Mouse (Mus musculus): ENCODE data around the gene Tulp2. TPM values are rescaled to one million over a fixed set of nuclear protein-coding genes. Genes with fewer than 3 reads are reported as not detected.

Tulp2 gene
- not detected in 2 replicates for polyA plus RNA-seq (2012; ENCODE audit: insufficient read depth, insufficient read length, missing spikeins)

- no peaks in the 10 kb centered on the region for H3K4me1 ChIP-seq (ENCODE audit: control insufficient read depth, insufficient read depth, low read length)
- TF ChIP-seq POLR2A (IDR thresholded peaks at IDR 0.05; ENCODE audit: borderline replicate concordance, low read depth, low read length) = no peak
- TF ChIP-seq CTCF (IDR thresholded peaks at IDR 0.05; ENCODE audit: low read depth, low read length) = no peak
- no peak within 1 kb of the TSS for H3K4me3 ChIP-seq (ENCODE audit: insufficient read depth, low read length)
- no peak within 1 kb of the TSS for H3K27ac ChIP-seq (ENCODE audit: insufficient read depth, low read depth, low read length)
Measured at GRCm38 (mm10) chr7:45481374-45481927, at the start of gene Tulp2. TSS of gene Tulp2 (plus strand) at chr7:45481877.

DNA sequence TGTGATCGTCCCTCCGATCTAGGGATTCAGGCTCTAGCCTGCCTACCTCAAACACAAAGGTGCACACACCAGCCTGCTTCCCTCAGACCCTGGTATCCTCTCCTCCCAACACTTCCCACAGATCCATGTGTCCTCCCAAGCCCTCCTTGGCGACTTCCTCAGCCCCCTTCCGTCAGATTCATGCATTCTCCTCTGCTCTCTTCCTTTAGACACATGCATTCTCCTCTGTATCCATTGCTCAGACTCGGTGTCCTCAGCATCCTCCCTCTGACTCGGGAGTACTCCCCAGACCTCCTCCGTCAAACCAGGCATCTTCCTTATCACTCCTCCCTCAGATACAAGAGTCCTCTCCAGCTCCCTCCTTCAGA is 47.9 kb upstream of the Tulp2 start:
- Histone ChIP-seq H3K4me1 (ENCODE audit: control insufficient read depth, insufficient read depth, low read length) (peaks cover 20% of the 10 kb centered on the region), H3K4me3 (ENCODE audit: insufficient read depth, low read length) (peak overlapping the region; percentile 72), H3K27ac (ENCODE audit: insufficient read depth, low read depth, low read length) (peak overlapping the region; percentile 19)
- TF ChIP-seq CTCF (IDR thresholded peaks at IDR 0.05; ENCODE audit: low read depth, low read length) = no peak
- TF ChIP-seq POLR2A (IDR thresholded peaks at IDR 0.05; ENCODE audit: borderline replicate concordance, low read depth, low read length) = no peak

- TF ChIP-seq POLR2A (IDR thresholded peaks at IDR 0.05; ENCODE audit: borderline replicate concordance, low read depth, low read length) (no peak), CTCF (IDR thresholded peaks at IDR 0.05; ENCODE audit: low read depth, low read length) (peak; percentile 51)
- H3K4me1 ChIP-seq (ENCODE audit: control insufficient read depth, insufficient read depth, low read length) = peaks cover 20% of the 10 kb centered on the region
Measured at GRCm38 (mm10) chr7:45434203-45435015, 47.3 kb upstream of the Tulp2 start, which contains the start of gene Gys1. TSS of gene Gys1 (plus strand) at chr7:45434844.

GRCm38 (mm10) chr7:45435038-45435437 is 46.6 kb upstream of the Tulp2 start:
- no peak for TF ChIP-seq CTCF (IDR thresholded peaks at IDR 0.05; ENCODE audit: low read depth, low read length)
- no peak for TF ChIP-seq POLR2A (IDR thresholded peaks at IDR 0.05; ENCODE audit: borderline replicate concordance, low read depth, low read length)
- H3K4me3 ChIP-seq (ENCODE audit: insufficient read depth, low read length) = peak overlapping the region; percentile 81
- H3K4me1 ChIP-seq (ENCODE audit: control insufficient read depth, insufficient read depth, low read length) = peaks cover 20% of the 10 kb centered on the region
- H3K27ac ChIP-seq (ENCODE audit: insufficient read depth, low read depth, low read length) = peak overlapping the region; percentile 31

More at GRCm38 (mm10) chr7:45434203-45435015, 47.3 kb upstream of the Tulp2 start, which contains the start of gene Gys1:
- H3K4me3 ChIP-seq (ENCODE audit: insufficient read depth, low read length) = peak within 1 kb of the TSS; percentile 81
- peak within 1 kb of the TSS; percentile 31 for H3K27ac ChIP-seq (ENCODE audit: insufficient read depth, low read depth, low read length)

GRCm38 (mm10) chr7:45436444-45436843 is 45.2 kb upstream of the Tulp2 start:
- no peak overlapping the region for H3K4me3 ChIP-seq (ENCODE audit: insufficient read depth, low read length)
- no peak for TF ChIP-seq CTCF (IDR thresholded peaks at IDR 0.05; ENCODE audit: low read depth, low read length)
- no peak for TF ChIP-seq POLR2A (IDR thresholded peaks at IDR 0.05; ENCODE audit: borderline replicate concordance, low read depth, low read length)
- H3K4me1 ChIP-seq (ENCODE audit: control insufficient read depth, insufficient read depth, low read length) = peaks cover 20% of the 10 kb centered on the region
- H3K27ac ChIP-seq (ENCODE audit: insufficient read depth, low read depth, low read length) = no peak overlapping the region

DNA sequence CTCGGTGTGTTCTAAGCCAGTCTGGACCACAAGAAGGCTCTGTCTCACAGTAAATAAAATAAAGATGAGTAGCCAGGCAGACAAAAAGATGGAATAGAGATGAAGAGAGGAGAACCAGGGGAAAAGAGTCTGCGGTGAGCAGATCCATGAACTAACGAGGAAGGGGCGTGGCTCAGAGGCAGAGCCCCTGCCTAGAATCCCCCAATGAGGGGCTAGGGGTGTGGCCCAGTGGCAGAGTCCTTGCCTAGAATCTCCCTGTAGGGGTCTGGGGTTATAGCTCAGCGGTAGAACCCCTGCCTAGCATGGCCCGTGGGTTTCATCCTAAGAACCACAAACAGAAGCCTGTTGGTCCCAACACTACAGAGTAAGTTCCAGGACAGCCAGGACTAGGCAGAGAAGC is 44.6 kb upstream of the Tulp2 start:
- TF ChIP-seq POLR2A (IDR thresholded peaks at IDR 0.05; ENCODE audit: borderline replicate concordance, low read depth, low read length) (no peak), CTCF (IDR thresholded peaks at IDR 0.05; ENCODE audit: low read depth, low read length) (no peak)
- H3K4me1 ChIP-seq (ENCODE audit: control insufficient read depth, insufficient read depth, low read length) = peaks cover 20% of the 10 kb centered on the region
- no peak overlapping the region for H3K27ac ChIP-seq (ENCODE audit: insufficient read depth, low read depth, low read length)
- no peak overlapping the region for H3K4me3 ChIP-seq (ENCODE audit: insufficient read depth, low read length)

DNA sequence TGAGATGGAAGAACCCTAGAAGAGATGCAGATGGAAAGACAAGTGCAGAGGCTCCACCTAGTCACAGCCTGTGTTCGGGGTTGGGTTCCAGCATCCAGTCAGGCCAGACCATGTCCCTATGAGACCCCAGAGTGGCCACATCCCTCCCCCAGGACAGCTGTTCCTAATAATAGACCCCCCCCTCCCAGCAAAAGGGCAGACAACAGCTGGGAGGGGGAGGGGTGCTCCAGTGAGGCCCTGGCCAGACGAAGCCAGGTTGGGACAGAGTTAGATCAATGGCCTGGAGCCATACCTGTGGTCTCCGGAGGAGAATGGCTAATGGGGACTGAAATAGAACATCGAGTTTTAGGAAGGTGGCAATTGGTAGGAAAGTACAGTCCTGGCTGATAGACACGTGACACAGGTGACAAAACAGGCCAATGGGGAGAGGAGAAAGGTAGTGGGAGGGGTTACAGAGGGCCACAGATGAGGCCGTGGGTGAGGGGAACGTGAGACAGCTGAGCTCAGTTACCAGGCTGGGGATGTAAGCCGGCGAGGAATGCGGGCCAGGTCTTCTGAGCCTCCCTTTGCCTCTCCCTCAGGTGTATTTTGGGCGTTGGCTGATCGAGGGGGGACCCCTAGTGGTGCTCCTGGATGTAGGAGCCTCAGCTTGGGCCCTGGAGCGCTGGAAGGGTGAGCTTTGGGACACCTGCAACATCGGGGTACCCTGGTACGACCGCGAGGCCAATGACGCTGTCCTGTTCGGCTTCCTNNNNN is 44.0 kb upstream of the Tulp2 start, which contains the start of gene Ruvbl2:
TSS of gene Ruvbl2 (minus strand) at position 576 of the 756 bp plus-strand sequence.
- H3K27ac ChIP-seq (ENCODE audit: insufficient read depth, low read depth, low read length) = no peak within 1 kb of the TSS
- TF ChIP-seq CTCF (IDR thresholded peaks at IDR 0.05; ENCODE audit: low read depth, low read length) (no peak), POLR2A (IDR thresholded peaks at IDR 0.05; ENCODE audit: borderline replicate concordance, low read depth, low read length) (no peak)
- no peak within 1 kb of the TSS for H3K4me3 ChIP-seq (ENCODE audit: insufficient read depth, low read length)
- H3K4me1 ChIP-seq (ENCODE audit: control insufficient read depth, insufficient read depth, low read length) = peaks cover 15% of the 10 kb centered on the region

- H3K4me1 ChIP-seq (ENCODE audit: control insufficient read depth, insufficient read depth, low read length) = no peaks in the 10 kb centered on the region
- no peak for TF ChIP-seq POLR2A (IDR thresholded peaks at IDR 0.05; ENCODE audit: borderline replicate concordance, low read depth, low read length)
- TF ChIP-seq CTCF (IDR thresholded peaks at IDR 0.05; ENCODE audit: low read depth, low read length) = no peak
- H3K4me3 ChIP-seq (ENCODE audit: insufficient read depth, low read length) = no peak overlapping the region
- H3K27ac ChIP-seq (ENCODE audit: insufficient read depth, low read depth, low read length) = no peak overlapping the region
Measured at GRCm38 (mm10) chr7:45443526-45444420, 37.9 kb upstream of the Tulp2 start.

GRCm38 (mm10) chr7:45446589-45446988 is 35.1 kb upstream of the Tulp2 start:
- no peak overlapping the region for H3K27ac ChIP-seq (ENCODE audit: insufficient read depth, low read depth, low read length)
- H3K4me1 ChIP-seq (ENCODE audit: control insufficient read depth, insufficient read depth, low read length) = no peaks in the 10 kb centered on the region
- TF ChIP-seq POLR2A (IDR thresholded peaks at IDR 0.05; ENCODE audit: borderline replicate concordance, low read depth, low read length) (no peak), CTCF (IDR thresholded peaks at IDR 0.05; ENCODE audit: low read depth, low read length) (no peak)
- H3K4me3 ChIP-seq (ENCODE audit: insufficient read depth, low read length) = no peak overlapping the region

Measured in bone marrow macrophage, adult 2 months (primary cell).